Mouse (Mus musculus) liver, postnatal 0 days (tissue): ENCODE measurements at regions not wholly inside any gene's neighbourhood (a gene's known extent, or its start where the extent isn't known, plus 50 kb on each side); places are given as distances from the start of the nearest gene placed in this dataset.

Source experiments
- CTCF ChIP-seq: sonication (generic); IDR thresholded peaks from 2 replicates; pipeline ENCODE4 v1.5.1; 2016; ENCODE audit warnings: antibody characterized with exemption, low read depth
- EP300 ChIP-seq: IDR thresholded peaks from 2 replicates; pipeline ENCODE4 v1.6.1; 2016; ENCODE audit warnings: antibody characterized with exemption, low read depth, mild to moderate bottlenecking

DNA sequence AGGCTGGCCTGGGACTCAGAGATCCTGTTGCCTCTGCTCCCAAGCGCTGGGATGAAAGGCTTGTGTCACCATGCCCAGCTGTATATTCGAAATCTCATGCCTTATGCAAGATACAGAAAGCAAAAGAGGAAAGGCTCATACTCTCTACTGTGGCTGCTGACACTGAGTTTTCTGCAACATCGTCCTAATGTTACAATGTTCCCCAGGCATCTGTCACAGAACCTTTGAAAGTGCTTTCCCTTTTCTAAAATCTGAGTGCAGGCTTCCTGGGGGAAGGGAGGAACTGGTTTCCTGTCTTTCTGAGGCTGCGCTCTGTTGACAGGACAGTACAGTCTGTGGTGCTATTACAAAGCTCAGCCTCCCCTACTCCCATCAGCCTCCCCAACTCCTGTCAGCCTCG lies 72.6 kb upstream of the Foxn2 start:
- no peak for TF ChIP-seq EP300
- no peak for TF ChIP-seq CTCF
